Mouse (Mus musculus) kidney, embryonic 14.5 days (tissue): Measurements from ENCODE around the gene Jph3. TPM values are rescaled to one million over a fixed set of nuclear protein-coding genes. Genes with fewer than 3 reads are reported as not detected.

ENCODE experiments used
- ATAC-seq: fragments of 200-750 bp; cut with Nextera tagmentation; 2 replicates; pipeline ENCODE4 v1.8.0; 2017; ENCODE audit warnings: moderate number of reproducible peaks, mild to moderate bottlenecking, moderate TSS enrichment, moderate library complexity; ENCODE audit not compliant: low FRiP score, low TSS enrichment
- H3K27ac ChIP-seq: fragments of 300-500 bp; sonication (generic); 2 replicates; pipeline ENCODE4 v1.5.1; 2014; ENCODE audit warnings: low read depth, mild to moderate bottlenecking, low read length, moderate library complexity, mixed read lengths
- H3K27me3 ChIP-seq: fragments of 300-500 bp; sonication (generic); 2 replicates; pipeline ENCODE4 v1.6.1; 2014; ENCODE audit warnings: mild to moderate bottlenecking, low read length; ENCODE audit not compliant: control insufficient read depth, insufficient read depth
- H3K36me3 ChIP-seq: fragments of 300-500 bp; sonication (generic); 2 replicates; pipeline ENCODE4 v1.6.1; 2014; ENCODE audit warnings: low read length, mixed read lengths; ENCODE audit not compliant: control insufficient read depth, insufficient read depth
- H3K4me1 ChIP-seq: fragments of 300-500 bp; sonication (generic); 2 replicates; pipeline ENCODE4 v1.6.1; 2014; ENCODE audit warnings: low read length, mixed read lengths; ENCODE audit not compliant: control insufficient read depth, insufficient read depth
- H3K4me2 ChIP-seq: fragments of 300-500 bp; sonication (generic); replicated peaks from 2 replicates; pipeline ENCODE4 v1.6.1; 2014; ENCODE audit warnings: low read depth, mild to moderate bottlenecking, low read length
- H3K4me3 ChIP-seq: fragments of 300-500 bp; sonication (generic); 2 replicates; pipeline ENCODE4 v1.5.1; 2014; ENCODE audit warnings: mild to moderate bottlenecking, low read length
- H3K9ac ChIP-seq: fragments of 300-500 bp; sonication (generic); 2 replicates; pipeline ENCODE4 v1.6.1; 2014; ENCODE audit warnings: low read depth, mild to moderate bottlenecking, low read length, moderate library complexity
- H3K9me3 ChIP-seq: fragments of 300-500 bp; sonication (generic); 2 replicates; pipeline ENCODE4 v1.6.1; 2016; ENCODE audit warnings: low read length; ENCODE audit not compliant: control insufficient read depth
- WGBS: fragments of 180-500 bp; shearing (Covaris S2); extraction: QIAGEN DNeasy Blood & Tissue Kit; methylation state at CpG from one replicate; pipeline ENCODE4 v1.1.7; 2014; 5-methylcytosine and 5-hydroxymethylcytosine counted together
- polyA plus RNA-seq: library from polyadenylated mRNA; unstranded; fragments of >200 nt; fragmentation: Nextera tagmentation; extraction: Ambion mirVana; gene quantifications from 2 replicates; pipeline ENCODE4 v1.2.1, GENCODE M21; 2014

The Jph3 gene
- polyA plus RNA-seq: 0.30 and 0.46 TPM in 2 replicates

DNA sequence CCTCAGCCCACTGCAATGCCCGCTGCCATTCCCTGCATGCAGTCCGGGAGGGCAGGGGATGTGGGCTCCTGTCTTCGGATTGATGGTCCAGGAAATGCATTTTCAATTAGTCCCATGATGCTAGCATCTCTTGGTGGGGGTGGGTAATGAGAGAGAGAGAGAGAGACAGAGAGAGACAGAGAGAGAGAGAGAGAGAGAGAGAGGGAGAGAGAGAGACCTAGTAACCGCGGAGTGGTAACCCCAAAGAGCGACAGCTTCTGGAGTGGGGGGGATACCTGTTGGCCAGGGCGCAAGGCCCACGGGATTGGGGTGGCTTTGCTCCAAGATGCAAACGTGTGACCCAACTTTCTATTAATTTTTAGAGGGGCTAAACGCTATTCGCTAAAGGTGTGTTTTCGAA, at the start of gene Jph3:
TSS of gene Jph3 (plus strand) at position 301 of the 400 bp plus-strand sequence.
- 11% methylated on average over 12 of the region's 12 CpGs for WGBS
- Histone ChIP-seq H3K9me3 (no peaks in the 10 kb centered on the region; the same call in 1 of the 2 replicates), H3K4me1 (peaks cover 11% of the 10 kb centered on the region), H3K27me3 (peaks cover 64% of the 10 kb centered on the region), H3K36me3 (no peaks in the 10 kb centered on the region), H3K4me2 (peak within 1 kb of the TSS; percentile 89), H3K4me3 (peak within 1 kb of the TSS; percentile 50), H3K9ac (peak within 1 kb of the TSS; percentile 28; the same call in 1 of the 2 replicates), H3K27ac (no peak within 1 kb of the TSS)
- no peak for ATAC-seq

DNA sequence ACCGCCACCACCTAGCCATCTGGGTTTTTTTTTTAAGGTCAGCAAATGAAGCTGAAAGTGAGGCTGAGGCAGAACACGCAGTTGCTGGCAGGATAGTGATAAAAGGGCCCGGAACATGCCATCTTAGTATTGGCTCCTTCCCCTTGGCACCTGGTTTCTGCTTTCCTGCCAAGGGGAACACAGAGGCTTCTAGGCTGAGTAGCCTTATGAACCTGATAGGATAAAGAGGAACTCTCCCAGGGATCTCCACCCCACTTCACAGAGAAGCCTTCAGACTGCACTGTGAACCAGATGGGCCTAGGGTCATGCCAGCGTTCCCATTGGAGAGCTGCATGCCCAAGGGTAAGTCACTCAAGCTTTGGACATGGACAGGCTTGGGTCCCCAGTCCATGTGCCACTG, 48.5 kb upstream of the Jph3 start:
- 87% methylated on average over 4 of the region's 4 CpGs for WGBS
- H3K4me2 ChIP-seq: no peak overlapping the region
- no peak for ATAC-seq
- no peak overlapping the region for H3K27ac ChIP-seq
- no peaks in the 10 kb centered on the region for H3K36me3 ChIP-seq
- H3K9ac ChIP-seq: no peak overlapping the region
- H3K4me3 ChIP-seq: no peak overlapping the region
- no peaks in the 10 kb centered on the region for H3K4me1 ChIP-seq
- no peaks in the 10 kb centered on the region for H3K27me3 ChIP-seq
- no peaks in the 10 kb centered on the region for H3K9me3 ChIP-seq

DNA sequence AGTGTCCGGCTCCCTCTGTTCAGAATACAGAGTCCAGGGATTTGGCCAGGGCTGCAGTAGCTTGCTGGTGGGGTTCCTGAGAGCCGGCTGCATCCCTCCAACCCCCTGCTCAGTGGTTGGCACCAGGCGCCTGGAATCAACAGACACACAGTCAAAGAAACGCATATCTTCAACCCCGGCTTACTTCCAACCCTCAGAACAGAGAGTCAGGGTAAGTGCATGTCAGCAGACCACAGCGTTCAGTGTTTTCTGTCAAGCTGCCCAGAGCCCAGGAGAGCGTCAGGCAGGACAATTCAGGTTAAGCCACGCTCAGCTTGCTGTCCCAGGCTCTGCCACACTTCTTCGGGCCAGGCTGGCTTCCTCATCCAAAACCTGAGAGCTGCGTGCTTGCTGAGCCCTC, 48.0 kb upstream of the Jph3 start:
- H3K9ac ChIP-seq: no peak overlapping the region
- H3K27ac ChIP-seq: no peak overlapping the region
- no peak overlapping the region for H3K4me3 ChIP-seq
- no peaks in the 10 kb centered on the region for H3K27me3 ChIP-seq
- 66% methylated on average over 10 of the region's 10 CpGs for WGBS
- H3K4me2 ChIP-seq: no peak overlapping the region
- H3K36me3 ChIP-seq: no peaks in the 10 kb centered on the region
- H3K4me1 ChIP-seq: no peaks in the 10 kb centered on the region
- H3K9me3 ChIP-seq: no peaks in the 10 kb centered on the region
- ATAC-seq: no peak

DNA sequence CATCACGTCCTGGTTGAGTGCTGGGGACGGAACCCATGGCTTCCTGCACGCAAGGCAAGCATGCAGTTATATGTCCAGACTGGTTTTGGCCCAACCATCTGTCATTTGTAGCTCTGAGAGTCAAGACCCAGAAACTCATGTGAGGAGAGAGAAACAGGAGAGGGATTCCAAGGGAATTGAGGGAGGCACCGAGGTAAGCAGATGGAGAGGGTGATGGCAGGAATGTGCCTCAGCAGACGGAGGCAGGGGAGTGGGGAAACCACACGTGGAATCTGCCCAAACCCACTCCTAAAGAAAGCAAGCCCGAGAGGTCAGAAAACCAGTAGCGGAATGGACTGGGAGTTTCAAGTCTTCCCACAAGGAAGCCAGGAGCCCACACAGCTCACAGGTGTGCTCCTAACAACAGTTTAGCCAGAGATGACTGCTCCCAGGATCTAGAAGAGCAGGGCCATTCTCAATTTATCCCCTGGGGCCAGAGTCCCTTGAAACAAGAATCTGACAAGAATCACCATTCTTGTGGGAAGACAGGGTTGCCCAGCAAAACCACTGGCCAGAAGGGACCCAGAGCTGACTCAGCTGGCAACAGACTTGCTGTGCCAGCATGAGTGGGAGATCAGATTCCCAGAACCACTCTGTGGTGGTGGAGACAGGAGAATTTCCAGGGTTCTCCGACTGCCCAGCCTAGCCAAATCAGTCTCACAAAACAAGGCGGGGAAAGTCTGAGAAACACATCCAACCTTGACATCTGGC, 46.2 kb upstream of the Jph3 start:
- Histone ChIP-seq H3K9me3 (no peaks in the 10 kb centered on the region), H3K27me3 (no peaks in the 10 kb centered on the region), H3K4me3 (no peak overlapping the region), H3K4me2 (no peak overlapping the region), H3K9ac (no peak overlapping the region), H3K27ac (no peak overlapping the region), H3K4me1 (no peaks in the 10 kb centered on the region), H3K36me3 (no peaks in the 10 kb centered on the region)
- 72% methylated on average over 10 of the region's 10 CpGs for WGBS
- no peak for ATAC-seq

GRCm38 (mm10) chr8:121685419-121685818, 44.0 kb upstream of the Jph3 start:
- H3K36me3 ChIP-seq: no peaks in the 10 kb centered on the region
- no peak overlapping the region for H3K27ac ChIP-seq
- WGBS: 15% methylated on average over 4 of the region's 4 CpGs
- no peak overlapping the region for H3K4me3 ChIP-seq
- H3K4me2 ChIP-seq: no peak overlapping the region
- H3K27me3 ChIP-seq: no peaks in the 10 kb centered on the region
- no peak overlapping the region for H3K9ac ChIP-seq
- no peaks in the 10 kb centered on the region for H3K4me1 ChIP-seq
- ATAC-seq: no peak
- H3K9me3 ChIP-seq: no peaks in the 10 kb centered on the region

- Histone ChIP-seq H3K27me3 (no peaks in the 10 kb centered on the region), H3K27ac (no peak overlapping the region), H3K36me3 (no peaks in the 10 kb centered on the region), H3K4me2 (no peak overlapping the region), H3K9me3 (no peaks in the 10 kb centered on the region), H3K4me3 (no peak overlapping the region), H3K9ac (no peak overlapping the region), H3K4me1 (no peaks in the 10 kb centered on the region)
- no peak for ATAC-seq
- WGBS: 52% methylated on average over 14 of the region's 14 CpGs
These were observed 41.8 kb upstream of the Jph3 start for GRCm38 (mm10) chr8:121687455-121688161.

- ATAC-seq: no peak
- H3K27ac ChIP-seq: no peak overlapping the region
- H3K36me3 ChIP-seq: no peaks in the 10 kb centered on the region
- WGBS: 49% methylated on average over 5 of the region's 5 CpGs
- no peak overlapping the region for H3K9ac ChIP-seq
- no peak overlapping the region for H3K4me3 ChIP-seq
- no peak overlapping the region for H3K4me2 ChIP-seq
- H3K27me3 ChIP-seq: no peaks in the 10 kb centered on the region
- no peaks in the 10 kb centered on the region for H3K4me1 ChIP-seq
- no peaks in the 10 kb centered on the region for H3K9me3 ChIP-seq
These were observed 40.9 kb upstream of the Jph3 start for GRCm38 (mm10) chr8:121688496-121688895.

GRCm38 (mm10) chr8:121694453-121694852, 35.0 kb upstream of the Jph3 start:
- Histone ChIP-seq H3K4me2 (no peak overlapping the region), H3K27me3 (no peaks in the 10 kb centered on the region), H3K36me3 (no peaks in the 10 kb centered on the region), H3K4me3 (no peak overlapping the region), H3K27ac (no peak overlapping the region), H3K9me3 (no peaks in the 10 kb centered on the region), H3K4me1 (peaks cover 6% of the 10 kb centered on the region; the same call in 1 of the 2 replicates), H3K9ac (no peak overlapping the region)
- ATAC-seq: no peak
- 51% methylated on average over 4 of the region's 4 CpGs for WGBS

DNA sequence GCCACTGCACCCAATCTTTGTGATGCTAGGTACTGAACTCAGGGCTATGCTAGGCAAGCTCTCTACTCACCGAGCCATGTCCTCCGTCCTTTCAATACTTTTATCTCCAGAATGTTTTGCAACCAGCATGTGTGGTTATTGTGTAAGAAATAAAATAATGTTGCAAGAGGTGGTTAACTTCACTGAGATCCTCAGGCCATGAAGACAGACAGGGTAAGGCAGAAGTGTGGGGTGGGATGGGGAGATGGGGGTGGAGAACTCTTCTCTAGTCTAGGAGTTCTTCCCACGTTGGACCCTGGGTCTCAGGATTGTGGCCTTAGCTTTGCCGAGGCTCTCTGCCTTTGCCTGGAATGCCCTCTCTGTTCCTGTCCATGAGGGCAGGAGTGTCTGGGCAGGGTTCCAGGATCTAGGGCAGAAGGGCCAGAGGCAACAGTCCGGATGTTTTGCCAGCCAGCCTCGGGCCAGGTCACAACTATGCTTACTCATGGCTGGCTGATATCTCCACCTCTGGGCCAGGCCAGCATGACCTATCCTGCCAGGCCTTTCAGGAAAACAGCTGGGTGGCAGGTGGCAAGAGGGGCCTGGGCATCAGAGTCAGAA, 33.7 kb upstream of the Jph3 start:
- Histone ChIP-seq H3K4me1 (peaks cover 6% of the 10 kb centered on the region; the same call in 1 of the 2 replicates), H3K4me2 (no peak overlapping the region), H3K9ac (no peak overlapping the region), H3K36me3 (no peaks in the 10 kb centered on the region), H3K27me3 (no peaks in the 10 kb centered on the region), H3K27ac (no peak overlapping the region), H3K9me3 (no peaks in the 10 kb centered on the region), H3K4me3 (no peak overlapping the region)
- 78% methylated on average over 6 of the region's 6 CpGs for WGBS
- no peak for ATAC-seq
